Mouse (Mus musculus): ENCODE data around the gene Cdip1. TPM values are rescaled to one million over a fixed set of nuclear protein-coding genes. Genes with fewer than 3 reads are reported as not detected.

Cdip1 gene
- polyA plus RNA-seq, 1 experiment from 2014 or later: 119 TPM

GRCm38 (mm10) chr16:4818349-4818748, 28.3 kb upstream of the Cdip1 start:
- no peak for ATAC-seq
- H3K36me3 ChIP-seq (ENCODE audit: control insufficient read depth, insufficient read depth): no peaks in the 10 kb centered on the region

GRCm38 (mm10) chr16:4796631-4797030, 6.5 kb upstream of the Cdip1 start:
- H3K4me1 ChIP-seq (replicated peaks; ENCODE audit: control insufficient read depth, insufficient read depth, low read length): no peaks in the 10 kb centered on the region
- H3K4me3 ChIP-seq (replicated peaks; ENCODE audit: low read length): no peak overlapping the region
- H3K9me3 ChIP-seq (ENCODE audit: control insufficient read depth, low read length): no peaks in the 10 kb centered on the region
- no peak overlapping the region for H3K4me2 ChIP-seq (ENCODE audit: low read length)
- H3K9ac ChIP-seq (replicated peaks; ENCODE audit: low read depth, low read length): no peak overlapping the region
- ATAC-seq: no peak
- 85% methylated on average over 4 of the region's 4 CpGs for WGBS
- H3K27ac ChIP-seq (ENCODE audit: low read length): no peak overlapping the region
- no peaks in the 10 kb centered on the region for H3K27me3 ChIP-seq (replicated peaks; ENCODE audit: control insufficient read depth, insufficient read depth, low read length)
- no peaks in the 10 kb centered on the region for H3K36me3 ChIP-seq (ENCODE audit: control insufficient read depth, insufficient read depth)

More at GRCm38 (mm10) chr16:4818349-4818748, 28.3 kb upstream of the Cdip1 start:
- H3K9ac ChIP-seq (replicated peaks; ENCODE audit: low read depth, low read length): no peak overlapping the region
- H3K27me3 ChIP-seq (replicated peaks; ENCODE audit: control insufficient read depth, insufficient read depth, low read length): no peaks in the 10 kb centered on the region
- H3K9me3 ChIP-seq (ENCODE audit: control insufficient read depth, low read length): no peaks in the 10 kb centered on the region
- H3K4me2 ChIP-seq (ENCODE audit: low read length): no peak overlapping the region
- no peaks in the 10 kb centered on the region for H3K4me1 ChIP-seq (replicated peaks; ENCODE audit: control insufficient read depth, insufficient read depth, low read length)
- H3K27ac ChIP-seq (ENCODE audit: low read length): no peak overlapping the region
- WGBS: 85% methylated on average over 3 of the region's 3 CpGs
- no peak overlapping the region for H3K4me3 ChIP-seq (replicated peaks; ENCODE audit: low read length)

GRCm38 (mm10) chr16:4791332-4791731, 1.2 kb upstream of the Cdip1 start:
- 52% methylated on average over 2 of the region's 2 CpGs for WGBS
- no peak overlapping the region for H3K27ac ChIP-seq (ENCODE audit: low read length)

GRCm38 (mm10) chr16:4789311-4789768, 752 bp downstream of the Cdip1 start:
- Histone ChIP-seq H3K4me1 (replicated peaks; ENCODE audit: control insufficient read depth, insufficient read depth, low read length) (peaks cover 21% of the 10 kb centered on the region), H3K36me3 (ENCODE audit: control insufficient read depth, insufficient read depth) (no peaks in the 10 kb centered on the region), H3K9me3 (ENCODE audit: control insufficient read depth, low read length) (no peaks in the 10 kb centered on the region), H3K4me3 (replicated peaks; ENCODE audit: low read length) (peak overlapping the region; percentile 61), H3K9ac (replicated peaks; ENCODE audit: low read depth, low read length) (peak overlapping the region; percentile 92), H3K27ac (ENCODE audit: low read length) (peak overlapping the region; percentile 41), H3K27me3 (replicated peaks; ENCODE audit: control insufficient read depth, insufficient read depth, low read length) (no peaks in the 10 kb centered on the region), H3K4me2 (ENCODE audit: low read length) (peak overlapping the region; percentile 82)
- ATAC-seq: peak; percentile 44
- 0% methylated on average over 29 of the region's 29 CpGs for WGBS

More at GRCm38 (mm10) chr16:4791332-4791731, 1.2 kb upstream of the Cdip1 start:
- ATAC-seq: no peak
- Histone ChIP-seq H3K36me3 (ENCODE audit: control insufficient read depth, insufficient read depth) (no peaks in the 10 kb centered on the region), H3K4me1 (replicated peaks; ENCODE audit: control insufficient read depth, insufficient read depth, low read length) (peaks cover 18% of the 10 kb centered on the region), H3K9me3 (ENCODE audit: control insufficient read depth, low read length) (no peaks in the 10 kb centered on the region), H3K27me3 (replicated peaks; ENCODE audit: control insufficient read depth, insufficient read depth, low read length) (no peaks in the 10 kb centered on the region), H3K9ac (replicated peaks; ENCODE audit: low read depth, low read length) (no peak overlapping the region), H3K4me3 (replicated peaks; ENCODE audit: low read length) (no peak overlapping the region), H3K4me2 (ENCODE audit: low read length) (no peak overlapping the region)

- Histone ChIP-seq H3K36me3 (ENCODE audit: control insufficient read depth, insufficient read depth) (no peaks in the 10 kb centered on the region), H3K9me3 (ENCODE audit: control insufficient read depth, low read length) (no peaks in the 10 kb centered on the region), H3K4me1 (replicated peaks; ENCODE audit: control insufficient read depth, insufficient read depth, low read length) (peaks cover 21% of the 10 kb centered on the region), H3K4me2 (ENCODE audit: low read length) (peak overlapping the region; percentile 34), H3K4me3 (replicated peaks; ENCODE audit: low read length) (0 out of 2 replicates have a peak overlapping the region, but pooled peaks have one; percentile 5), H3K27me3 (replicated peaks; ENCODE audit: control insufficient read depth, insufficient read depth, low read length) (no peaks in the 10 kb centered on the region), H3K9ac (replicated peaks; ENCODE audit: low read depth, low read length) (no peak overlapping the region), H3K27ac (ENCODE audit: low read length) (no peak overlapping the region)
- ATAC-seq: no peak
These were observed 1.9 kb downstream of the Cdip1 start for GRCm38 (mm10) chr16:4788176-4788575.

- H3K27ac ChIP-seq (ENCODE audit: low read length): no peak overlapping the region
- ATAC-seq: no peak
- H3K4me2 ChIP-seq (ENCODE audit: low read length): no peak overlapping the region
- WGBS: 40% methylated on average over 4 of the region's 4 CpGs
- no peak overlapping the region for H3K4me3 ChIP-seq (replicated peaks; ENCODE audit: low read length)
- no peaks in the 10 kb centered on the region for H3K27me3 ChIP-seq (replicated peaks; ENCODE audit: control insufficient read depth, insufficient read depth, low read length)
- H3K4me1 ChIP-seq (replicated peaks; ENCODE audit: control insufficient read depth, insufficient read depth, low read length): peaks cover 28% of the 10 kb centered on the region
- H3K9ac ChIP-seq (replicated peaks; ENCODE audit: low read depth, low read length): no peak overlapping the region
- H3K9me3 ChIP-seq (ENCODE audit: control insufficient read depth, low read length): no peaks in the 10 kb centered on the region
- H3K36me3 ChIP-seq (ENCODE audit: control insufficient read depth, insufficient read depth): no peaks in the 10 kb centered on the region
These were observed 4.4 kb downstream of the Cdip1 start for GRCm38 (mm10) chr16:4785706-4786105.

- H3K9ac ChIP-seq (replicated peaks; ENCODE audit: low read depth, low read length): no peak overlapping the region
- no peak overlapping the region for H3K4me3 ChIP-seq (replicated peaks; ENCODE audit: low read length)
- H3K4me2 ChIP-seq (ENCODE audit: low read length): no peak overlapping the region
- ATAC-seq: no peak
- no peak overlapping the region for H3K27ac ChIP-seq (ENCODE audit: low read length)
- H3K4me1 ChIP-seq (replicated peaks; ENCODE audit: control insufficient read depth, insufficient read depth, low read length): peaks cover 12% of the 10 kb centered on the region
- H3K27me3 ChIP-seq (replicated peaks; ENCODE audit: control insufficient read depth, insufficient read depth, low read length): no peaks in the 10 kb centered on the region
- no peaks in the 10 kb centered on the region for H3K36me3 ChIP-seq (ENCODE audit: control insufficient read depth, insufficient read depth)
- H3K9me3 ChIP-seq (ENCODE audit: control insufficient read depth, low read length): no peaks in the 10 kb centered on the region
These were observed 7.6 kb downstream of the Cdip1 start for GRCm38 (mm10) chr16:4782515-4782914.

GRCm38 (mm10) chr16:4781524-4782196, 8.4 kb downstream of the Cdip1 start:
- Histone ChIP-seq H3K27me3 (replicated peaks; ENCODE audit: control insufficient read depth, insufficient read depth, low read length) (no peaks in the 10 kb centered on the region), H3K4me1 (replicated peaks; ENCODE audit: control insufficient read depth, insufficient read depth, low read length) (peaks cover 12% of the 10 kb centered on the region), H3K27ac (ENCODE audit: low read length) (no peak overlapping the region), H3K4me2 (ENCODE audit: low read length) (no peak overlapping the region), H3K4me3 (replicated peaks; ENCODE audit: low read length) (no peak overlapping the region), H3K36me3 (ENCODE audit: control insufficient read depth, insufficient read depth) (no peaks in the 10 kb centered on the region), H3K9ac (replicated peaks; ENCODE audit: low read depth, low read length) (no peak overlapping the region), H3K9me3 (ENCODE audit: control insufficient read depth, low read length) (no peaks in the 10 kb centered on the region)
- ATAC-seq: no peak
- WGBS: 75% methylated on average over 5 of the region's 5 CpGs

GRCm38 (mm10) chr16:4778940-4779339, 11.2 kb downstream of the Cdip1 start:
- Histone ChIP-seq H3K4me2 (ENCODE audit: low read length) (no peak overlapping the region), H3K27ac (ENCODE audit: low read length) (no peak overlapping the region), H3K27me3 (replicated peaks; ENCODE audit: control insufficient read depth, insufficient read depth, low read length) (no peaks in the 10 kb centered on the region), H3K4me1 (replicated peaks; ENCODE audit: control insufficient read depth, insufficient read depth, low read length) (peaks cover 9% of the 10 kb centered on the region), H3K9me3 (ENCODE audit: control insufficient read depth, low read length) (no peaks in the 10 kb centered on the region), H3K4me3 (replicated peaks; ENCODE audit: low read length) (no peak overlapping the region), H3K36me3 (ENCODE audit: control insufficient read depth, insufficient read depth) (no peaks in the 10 kb centered on the region), H3K9ac (replicated peaks; ENCODE audit: low read depth, low read length) (no peak overlapping the region)
- no peak for ATAC-seq
- 89% methylated on average over 4 of the region's 4 CpGs for WGBS
